Mouse (Mus musculus) testis, adult 2 months (tissue): Measurements from ENCODE around the gene Vangl2.

ENCODE experiments used
- CTCF ChIP-seq: fragments of 200-500 bp; IDR thresholded peaks from 2 replicates; pipeline ENCODE4 v1.5.1; 2012; ENCODE audit warnings: low read depth, mild to moderate bottlenecking, inconsistent platforms, low read length, moderate library complexity; ENCODE audit not compliant: control insufficient read depth, insufficient read depth, insufficient replicate concordance
- POLR2A ChIP-seq: fragments of 200-500 bp; IDR thresholded peaks from 2 replicates; pipeline ENCODE4 v1.6.1; 2012; ENCODE audit warnings: low read depth, mild to moderate bottlenecking, inconsistent platforms, low read length, moderate library complexity; ENCODE audit not compliant: control insufficient read depth

GRCm38 (mm10) chr1:172052766-172053279 is 24.6 kb upstream of the Vangl2 start:
- no peak for TF ChIP-seq POLR2A
- TF ChIP-seq CTCF, result no peak
